Mouse (Mus musculus) right cerebral cortex, adult 2 months (tissue): Measurements from ENCODE around the gene Scd4.
"Not testable (repeated sequence)": the region's sequence is repeated elsewhere in the genome, so short reads cannot be mapped to it uniquely, and the experiment has no call there.

Source experiments
- DNase-seq, 2 experiments: peaks; one replicate each; pipeline ENCODE4 v3.0.0; 2021 to 2022; ENCODE audit warnings: low spot score in 2 of 2

The Scd4 gene

DNA sequence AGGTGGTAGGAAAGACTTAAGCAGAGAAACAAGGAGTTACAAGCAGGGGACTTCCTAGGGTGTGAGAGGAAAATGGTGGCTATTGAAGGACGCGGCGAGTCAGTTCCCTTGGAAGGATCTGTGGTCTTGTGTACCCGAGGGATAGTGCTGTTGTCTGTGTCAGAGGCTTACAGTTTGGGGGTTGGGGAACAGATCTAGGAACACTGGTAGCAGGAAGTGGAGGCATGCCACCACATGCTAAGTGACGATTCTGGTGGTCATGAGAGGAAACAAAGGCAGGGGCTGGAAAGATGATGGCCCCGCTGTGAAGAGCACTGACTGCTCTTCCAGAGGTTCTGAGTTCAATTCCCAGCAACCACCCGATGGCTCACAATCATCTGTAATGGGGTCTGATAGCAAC lies 32.4 kb upstream of the Scd4 start:
- DNase-seq: no peak

DNA sequence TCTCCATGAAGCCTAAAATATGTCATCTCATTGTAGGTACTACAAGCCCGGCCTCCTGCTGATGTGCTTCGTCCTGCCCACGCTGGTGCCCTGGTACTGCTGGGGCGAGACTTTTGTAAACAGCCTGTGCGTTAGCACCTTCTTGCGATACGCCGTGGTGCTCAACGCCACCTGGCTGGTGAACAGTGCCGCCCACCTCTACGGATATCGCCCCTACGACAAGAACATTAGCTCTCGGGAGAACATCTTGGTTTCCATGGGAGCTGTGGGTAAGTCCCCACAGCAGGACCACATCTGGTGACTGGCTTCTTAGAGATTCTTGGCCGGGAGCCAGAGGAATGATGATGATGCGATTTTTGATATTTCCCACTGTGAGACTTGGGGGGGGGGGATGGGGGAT lies 31.7 kb upstream of the Scd4 start:
- DNase-seq: no peak

DNA sequence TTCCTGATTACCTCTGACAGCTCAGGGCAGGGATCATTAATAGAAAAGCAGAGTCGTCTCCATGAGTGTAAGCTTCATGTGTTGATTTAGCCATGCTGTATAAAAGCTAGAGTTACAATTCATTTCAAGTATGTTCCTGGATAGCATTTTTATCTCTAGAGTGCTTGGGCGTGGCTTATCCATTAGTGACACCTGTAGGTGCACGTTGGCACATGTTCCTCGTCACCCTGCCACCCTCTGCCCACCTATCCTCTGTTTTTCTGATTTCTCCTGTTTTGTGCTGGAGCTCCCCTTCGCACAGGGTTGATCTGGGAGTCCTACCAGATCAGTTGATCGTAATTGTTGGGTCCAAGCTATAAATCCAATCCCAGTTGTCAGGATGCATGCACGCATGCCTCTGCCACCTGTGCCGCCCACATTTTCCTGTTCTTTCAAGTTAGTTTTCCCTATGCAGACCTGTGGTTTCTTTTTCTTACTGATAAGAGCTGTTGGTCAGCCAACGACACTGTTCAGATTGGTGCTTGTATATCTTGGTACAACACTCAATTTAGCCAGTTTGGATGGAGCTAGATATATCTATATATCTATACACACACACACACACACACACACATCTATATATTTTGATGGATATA lies 31.1 kb upstream of the Scd4 start:
- no peak for DNase-seq

DNA sequence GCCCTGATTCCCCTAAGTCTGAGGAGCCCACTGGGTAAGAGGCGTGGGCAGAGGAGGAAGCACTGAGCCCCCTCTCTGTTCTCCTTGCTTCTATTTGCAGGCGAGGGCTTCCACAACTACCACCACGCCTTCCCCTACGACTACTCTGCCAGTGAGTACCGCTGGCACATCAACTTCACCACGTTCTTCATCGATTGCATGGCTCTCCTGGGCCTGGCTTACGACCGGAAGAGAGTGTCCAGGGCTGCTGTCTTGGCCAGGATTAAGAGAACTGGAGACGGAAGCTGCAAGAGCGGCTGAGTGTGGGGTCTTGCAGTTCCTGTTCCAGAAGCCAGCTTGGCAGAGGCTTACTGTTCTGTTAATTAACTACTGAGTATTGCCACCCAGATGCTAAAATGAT lies 30.0 kb upstream of the Scd4 start:
- DNase-seq: no peak

DNA sequence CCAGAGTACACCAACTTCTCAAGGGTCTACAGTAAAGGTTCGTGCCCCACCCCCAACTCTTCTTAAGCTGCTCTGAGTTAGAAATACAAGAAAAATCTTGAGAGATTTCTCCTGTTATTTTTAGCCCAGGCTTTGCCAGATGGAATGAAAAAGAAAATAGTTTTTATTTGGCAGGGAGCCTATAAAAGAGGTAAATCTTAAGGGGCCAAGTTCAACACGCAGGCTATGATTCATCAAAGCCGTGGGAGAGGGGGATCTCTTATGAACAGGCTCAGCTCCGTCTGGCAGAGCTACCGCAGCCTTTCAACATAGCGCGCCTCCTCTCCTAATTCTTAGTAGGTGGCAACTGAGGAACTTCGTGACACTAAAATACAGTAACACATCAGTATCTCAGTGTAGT lies 29.4 kb upstream of the Scd4 start:
- peak in 1 of 2 experiments; percentile 66 for DNase-seq

DNA sequence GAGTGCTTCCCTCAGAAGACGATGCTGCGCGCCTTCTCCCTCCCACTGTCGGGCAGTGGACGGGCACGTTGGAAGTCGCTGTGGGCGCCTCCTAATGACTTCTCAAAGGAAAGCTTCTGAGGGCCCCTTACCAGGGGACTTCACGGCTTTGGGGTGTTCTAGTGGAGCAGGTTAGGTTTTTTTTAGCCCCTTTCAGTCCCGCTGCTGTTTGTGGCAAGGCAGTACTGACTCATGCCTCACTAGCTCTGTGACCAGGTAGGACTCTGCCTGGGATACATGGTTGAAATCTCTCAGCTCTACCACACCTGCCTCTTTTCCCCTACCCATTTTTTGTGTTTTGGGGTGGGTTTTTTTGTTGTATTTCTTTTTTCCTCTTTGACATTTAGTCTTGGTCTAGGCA lies 28.5 kb upstream of the Scd4 start:
- no peak for DNase-seq

DNA sequence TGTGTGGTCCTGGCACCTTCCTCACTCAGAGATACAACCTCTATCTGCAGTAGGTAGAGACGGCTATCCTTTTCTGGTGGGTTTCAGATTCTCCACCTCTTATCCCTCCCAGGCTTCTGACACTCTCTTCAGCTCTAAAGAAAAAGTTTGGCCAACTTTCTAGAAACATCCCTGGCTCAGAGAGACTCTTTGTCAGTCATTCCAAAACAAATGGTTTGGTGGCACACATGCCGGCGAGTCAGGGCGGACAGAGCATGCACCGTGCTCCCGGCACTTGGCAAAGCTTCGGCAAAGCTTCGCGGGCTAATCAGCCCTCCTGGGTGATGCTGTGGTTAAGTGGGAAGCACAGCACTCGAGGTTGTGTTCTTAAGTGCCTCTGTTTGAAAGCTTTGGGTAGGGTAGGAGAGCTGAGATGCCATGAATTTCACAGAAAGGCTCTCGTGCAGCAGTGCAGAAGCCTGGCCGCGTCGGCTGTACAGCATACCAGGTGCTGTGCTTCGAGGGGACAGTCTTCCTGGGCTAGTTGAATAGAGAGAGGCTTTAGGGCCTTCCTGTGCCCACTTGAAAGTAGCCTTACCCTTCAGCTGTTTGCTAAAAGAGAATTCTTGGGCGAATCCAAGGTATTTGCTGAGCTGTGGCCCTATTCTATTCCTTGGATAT lies 27.9 kb upstream of the Scd4 start:
- DNase-seq: no peak

DNA sequence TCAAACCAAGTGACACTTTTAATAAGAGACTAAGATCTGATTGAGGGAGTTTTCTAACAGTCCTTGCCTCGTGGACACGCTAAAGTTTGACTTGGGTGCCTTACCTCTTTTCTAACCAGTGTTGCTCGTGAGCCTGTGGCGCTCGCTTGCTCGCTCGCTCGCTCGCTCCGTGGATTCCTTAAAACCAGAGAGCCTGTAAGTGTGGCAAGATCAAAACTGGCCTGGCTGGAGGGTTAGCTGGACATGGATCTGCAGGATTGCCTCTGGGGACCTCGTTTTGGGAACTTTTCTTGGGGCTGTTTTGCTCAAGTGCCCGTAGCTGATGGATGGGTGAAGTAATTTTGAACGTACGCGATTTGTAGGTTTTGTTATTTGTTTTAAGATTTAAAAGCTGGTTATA lies 27.2 kb upstream of the Scd4 start:
- no peak for DNase-seq

DNA sequence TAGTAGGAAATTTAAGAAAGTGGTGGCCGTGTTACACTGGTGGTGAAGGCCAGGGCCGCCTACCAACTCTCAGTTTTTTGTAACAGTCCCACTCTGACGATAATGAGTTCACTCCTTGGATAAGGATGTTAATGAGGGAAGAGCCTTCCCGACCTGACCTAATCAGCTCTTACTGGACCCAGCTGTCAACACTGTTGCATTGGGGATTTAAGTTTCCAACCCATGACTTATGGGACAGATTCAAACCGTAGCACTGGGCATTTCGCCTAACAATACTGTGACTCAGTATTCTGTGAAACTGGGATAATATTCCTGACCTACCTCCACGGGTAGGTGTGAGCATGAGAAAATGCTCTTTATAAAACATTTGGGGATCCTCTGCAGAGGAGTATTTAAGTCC lies 26.7 kb upstream of the Scd4 start:
- no peak for DNase-seq

DNA sequence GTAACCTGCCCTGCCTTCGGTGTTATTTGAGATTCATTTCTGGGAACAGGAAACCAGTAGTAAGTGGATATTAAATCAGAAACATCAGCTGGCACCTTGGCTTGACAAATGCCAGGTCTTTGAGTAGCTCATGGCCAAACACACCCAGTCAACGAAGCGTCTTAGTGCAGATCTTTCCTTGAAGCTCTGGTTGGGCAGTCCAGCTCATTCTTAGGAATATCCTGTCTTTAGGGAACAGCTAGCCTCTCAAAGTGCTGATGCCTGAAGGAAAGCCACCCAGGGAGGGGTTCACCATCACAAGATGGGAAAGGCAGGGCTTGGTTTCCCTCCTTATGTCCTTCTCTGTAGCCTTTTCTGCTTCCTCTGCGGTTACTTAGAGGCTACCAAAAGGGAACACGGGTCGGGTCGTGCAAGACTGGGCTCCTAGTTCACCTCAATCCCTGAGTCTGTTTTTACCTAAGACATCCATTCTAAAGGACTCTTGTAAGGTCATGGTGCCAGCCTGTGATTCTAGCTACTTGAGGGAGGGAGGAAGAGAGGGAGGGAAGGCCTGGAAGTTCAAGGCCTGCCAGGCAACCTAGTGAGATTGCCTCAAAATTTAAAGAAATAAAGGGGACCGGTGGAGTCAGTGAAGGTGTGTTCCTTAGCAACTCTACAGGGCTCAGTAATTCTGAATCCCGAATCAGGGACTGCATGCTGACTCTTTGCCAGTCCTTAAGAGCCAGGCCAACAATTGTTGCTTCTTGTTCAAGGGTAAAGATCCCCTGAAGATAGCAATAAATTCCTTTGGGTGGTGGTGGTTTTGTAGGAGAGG lies 25.6 kb upstream of the Scd4 start:
- DNase-seq: no peak

DNA sequence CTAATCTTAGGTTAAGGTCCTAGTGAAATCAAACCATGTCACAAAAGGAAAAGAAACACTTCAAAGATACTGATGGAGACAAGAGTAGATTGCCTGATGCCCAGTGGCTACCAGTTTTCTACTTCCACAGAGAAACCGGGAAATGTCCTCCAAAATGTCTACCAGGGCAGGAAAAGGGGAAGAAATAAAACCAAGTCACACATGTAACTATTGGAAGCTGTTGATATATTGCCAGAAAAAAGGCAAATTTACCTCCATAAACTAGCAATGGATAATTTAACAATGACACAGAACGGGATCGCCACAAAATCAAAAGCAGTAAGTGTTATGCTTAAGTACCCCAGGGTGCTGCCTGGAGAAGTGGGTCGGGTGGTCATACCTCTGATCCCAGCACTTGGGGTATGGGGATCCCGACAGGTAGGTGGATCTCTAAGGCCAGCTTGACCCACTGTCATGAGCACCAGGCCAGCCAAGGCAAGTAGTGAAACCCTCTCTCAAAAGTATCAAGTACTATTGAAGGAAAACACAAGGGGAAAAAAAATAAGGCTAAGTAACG lies 24.9 kb upstream of the Scd4 start:
- no peak for DNase-seq

DNA sequence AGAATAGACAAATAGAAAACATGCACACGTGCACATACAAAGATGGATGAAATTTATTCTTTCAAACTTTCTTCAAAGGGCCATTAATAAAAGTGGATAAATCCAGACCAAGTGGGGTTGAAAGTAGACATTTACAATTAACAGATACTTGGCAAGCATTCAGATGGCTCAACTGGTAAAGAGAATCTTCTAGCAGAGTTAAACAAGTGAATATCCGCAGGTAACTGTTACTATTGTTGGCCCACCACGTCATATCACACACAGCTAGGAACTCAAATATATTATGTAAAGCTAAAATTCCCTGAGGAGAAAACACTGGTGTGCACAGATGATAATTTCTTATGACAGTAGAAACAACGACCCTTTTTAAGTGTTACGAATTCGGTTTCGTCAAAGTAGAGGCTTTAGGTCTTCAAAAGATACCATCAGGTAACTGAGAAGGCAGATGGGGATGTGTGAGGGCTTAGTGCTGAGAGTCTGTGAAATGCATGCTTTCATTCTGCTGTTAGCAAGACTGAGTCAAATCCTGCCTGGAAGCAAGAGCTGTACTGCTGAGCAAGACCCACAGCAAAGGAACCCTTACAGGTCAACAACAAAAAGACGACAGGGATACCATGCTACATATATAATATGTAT lies 24.2 kb upstream of the Scd4 start:
- DNase-seq: no peak

DNA sequence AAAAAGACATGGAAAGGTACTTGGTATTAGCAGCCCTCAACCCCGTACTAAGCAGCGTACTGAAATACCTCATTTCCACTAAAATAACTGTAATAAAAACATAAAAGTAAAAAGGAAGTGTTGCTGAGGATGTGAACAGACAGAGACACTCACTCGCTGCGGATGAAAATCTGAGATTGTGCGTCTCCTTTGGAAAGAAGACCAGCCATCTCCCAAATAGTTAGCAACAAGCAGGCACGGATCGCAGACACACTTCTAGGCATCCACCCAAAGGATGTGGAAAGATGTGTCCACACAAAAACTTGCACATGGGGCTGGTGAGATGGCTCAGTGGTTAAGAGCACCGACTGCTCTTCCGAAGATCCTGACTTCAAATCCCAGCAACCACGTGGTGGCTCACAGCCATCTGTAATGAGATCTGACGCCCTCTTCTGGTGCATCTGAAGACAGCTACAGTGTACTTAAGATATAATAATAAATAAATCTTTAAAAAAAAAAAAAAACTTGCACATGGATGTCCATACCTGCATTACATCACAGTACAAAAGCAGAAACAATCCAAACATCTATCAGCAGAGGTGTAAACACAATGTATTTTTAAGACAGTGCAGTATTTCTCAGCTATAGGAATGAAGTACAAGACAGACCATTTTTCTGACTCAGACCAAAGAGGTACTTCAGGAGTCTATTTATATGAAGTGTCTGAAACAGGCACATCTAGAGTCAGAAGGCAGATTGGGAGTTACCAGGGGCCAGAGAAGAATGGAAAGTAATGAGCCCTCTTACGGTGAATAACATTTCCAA lies 23.3 kb upstream of the Scd4 start:
- no peak for DNase-seq

DNA sequence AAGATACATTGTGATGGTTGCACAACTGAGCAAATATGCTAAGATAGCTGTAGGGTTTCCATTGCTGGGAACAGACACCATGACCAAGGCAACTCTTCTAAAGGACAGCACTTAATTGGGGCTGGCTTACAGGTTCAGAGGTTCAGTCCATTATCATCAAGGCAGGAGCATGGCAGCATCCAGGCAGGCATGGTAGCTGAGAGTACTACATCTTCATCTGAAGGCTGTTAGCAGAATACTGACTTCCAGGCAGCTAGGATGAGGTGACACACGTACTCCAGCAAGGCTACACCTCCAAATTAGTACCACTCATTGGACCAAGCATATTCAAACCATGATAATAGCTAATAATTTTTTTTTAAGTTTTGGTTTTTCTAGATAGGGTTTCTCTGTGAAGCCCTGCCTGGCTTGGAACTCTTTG lies 22.7 kb upstream of the Scd4 start:
- not testable (repeated sequence) for DNase-seq

DNA sequence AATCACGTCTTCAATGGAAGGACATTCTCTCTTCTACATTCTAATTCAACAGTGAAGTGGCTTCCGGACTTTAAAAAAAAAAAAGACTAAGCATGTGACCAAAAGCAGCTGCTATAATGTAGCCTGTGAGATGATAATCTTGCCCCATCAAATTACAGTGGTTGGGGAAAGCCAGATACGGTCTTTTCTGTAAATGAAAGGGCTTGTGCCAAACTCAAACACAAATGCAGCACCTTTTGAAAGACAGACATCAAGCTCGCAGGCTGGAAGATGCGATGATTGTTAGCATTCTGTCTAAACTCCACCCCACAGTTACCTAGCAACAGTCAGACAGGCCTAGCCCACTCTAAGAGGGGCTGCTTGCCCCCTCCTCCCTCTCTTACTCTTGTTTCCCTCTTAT lies 22.1 kb upstream of the Scd4 start:
- no peak for DNase-seq

DNA sequence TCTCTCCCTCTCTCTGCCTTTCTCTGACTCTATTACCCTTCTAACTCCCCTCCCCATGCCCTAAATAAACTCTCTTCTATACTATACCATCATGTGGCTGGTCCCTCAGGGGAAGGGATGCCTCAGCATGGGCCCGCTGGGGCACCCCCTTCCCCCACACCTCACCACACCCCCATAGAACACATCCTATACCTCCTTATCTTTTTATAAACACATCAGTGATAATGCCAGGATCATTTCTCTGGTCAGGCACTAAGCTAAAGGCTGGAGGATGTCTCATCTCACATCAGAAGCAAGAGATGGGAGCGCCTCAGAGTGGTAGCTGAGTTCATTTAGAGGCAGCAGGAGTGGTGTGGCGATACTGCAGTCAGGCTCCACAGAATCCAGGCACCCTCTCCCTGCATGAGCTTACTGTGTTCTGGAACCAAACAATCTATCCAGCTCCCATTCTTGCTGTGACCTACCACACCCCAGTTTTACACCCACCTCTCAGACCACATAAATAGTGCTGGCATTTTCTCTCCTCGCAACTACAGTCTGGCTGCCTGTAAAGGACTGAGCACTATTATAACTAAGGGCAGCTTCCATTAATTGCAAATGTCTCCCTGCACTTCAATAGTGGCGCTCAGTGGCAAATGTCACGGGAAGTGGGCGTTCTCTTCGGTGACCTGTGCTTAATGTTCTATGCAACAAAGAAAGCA lies 21.4 kb upstream of the Scd4 start:
- no peak for DNase-seq

DNA sequence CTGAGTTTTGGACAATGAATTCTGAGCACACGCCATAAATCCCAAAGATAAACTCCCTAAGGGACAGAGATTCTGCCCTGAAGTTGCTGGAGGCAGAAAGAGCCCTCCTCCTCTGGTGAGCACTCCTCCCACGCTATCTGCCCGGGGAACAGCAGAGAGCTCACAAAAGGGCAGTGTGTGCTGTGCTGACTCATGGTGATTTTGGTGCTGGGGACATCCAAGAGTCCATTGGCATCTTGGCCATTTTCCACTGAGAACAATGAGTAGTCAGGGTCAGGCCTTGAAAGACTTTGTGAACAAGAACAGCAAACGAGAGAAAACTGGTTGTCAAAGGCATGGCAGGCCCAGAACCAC lies 20.9 kb upstream of the Scd4 start:
- peak in 1 of 2 experiments; percentile 21 for DNase-seq

DNA sequence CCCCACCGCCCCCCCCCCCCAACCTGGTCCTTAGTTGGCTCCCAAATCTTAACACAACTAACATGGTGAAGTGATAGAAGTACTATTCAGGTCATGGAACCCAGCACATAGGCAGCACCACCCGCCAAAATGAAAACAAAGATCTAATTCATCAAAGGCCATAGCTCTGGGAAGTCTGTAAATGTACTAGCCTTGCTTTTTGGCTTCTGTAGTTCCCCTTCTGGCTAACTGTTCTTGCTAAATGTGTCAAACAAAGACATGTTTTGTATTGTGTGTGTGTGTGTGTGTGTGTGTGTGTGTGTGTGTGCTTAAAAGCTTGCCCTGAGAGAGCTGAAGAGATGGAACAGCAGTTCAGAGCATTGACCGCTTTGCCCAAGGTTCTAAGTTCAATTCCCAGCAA lies 19.8 kb upstream of the Scd4 start:
- no peak for DNase-seq

DNA sequence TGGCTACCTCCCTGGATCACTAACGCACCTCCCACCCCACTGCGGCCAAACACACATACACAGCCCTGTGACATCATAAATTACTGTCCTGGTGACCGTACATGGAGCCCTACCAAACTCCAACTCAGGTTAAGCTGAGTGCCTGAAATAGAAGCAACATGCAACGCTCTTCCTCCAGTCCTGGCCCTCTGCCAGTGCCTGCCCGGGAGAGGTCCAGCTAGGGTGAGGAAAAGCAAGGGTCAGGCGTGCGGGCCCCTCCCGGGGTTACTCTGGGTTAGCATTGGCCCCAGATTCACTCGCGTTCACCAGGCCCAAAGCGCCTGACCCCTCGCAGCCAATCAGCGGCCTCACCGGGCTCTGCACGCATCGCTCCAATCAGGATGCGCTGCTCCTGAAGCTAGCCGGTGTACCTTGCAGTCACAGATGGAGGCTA lies 18.5 kb upstream of the Scd4 start:
- peak; percentile 81 to 85 for DNase-seq

DNA sequence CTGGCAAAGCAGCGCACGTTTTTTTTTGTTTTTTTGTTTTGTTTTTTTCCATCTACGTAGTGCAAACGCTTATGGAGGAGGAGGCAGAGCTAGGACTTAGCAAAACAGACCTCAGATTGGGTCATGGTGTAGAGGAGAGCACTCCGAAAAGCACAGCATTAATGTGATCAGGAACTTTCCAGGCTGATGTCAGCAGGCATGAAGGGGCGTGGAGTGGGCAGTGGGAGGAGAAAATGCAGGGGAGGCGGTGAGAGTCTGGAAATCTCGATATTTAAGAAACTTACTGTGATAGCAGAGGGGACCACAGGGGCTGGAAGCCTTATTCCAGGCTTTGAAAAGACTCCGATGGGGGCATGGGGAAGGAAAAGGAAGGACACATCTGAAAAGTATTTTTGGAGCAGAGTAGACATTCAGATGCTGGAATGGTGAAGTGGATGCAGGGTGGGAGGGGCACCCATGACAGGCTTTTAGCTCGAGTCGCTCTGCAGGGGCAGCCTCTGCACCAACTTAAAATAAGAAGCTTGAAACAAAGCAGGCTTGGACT lies 17.9 kb upstream of the Scd4 start:
- peak; percentile 70 to 75 for DNase-seq
